Mouse (Mus musculus) frontal cortex, postnatal 10 days (tissue): Measurements from ENCODE around the gene Kcmf1.

ENCODE experiments used
- DNase-seq, 2 experiments: peaks; one replicate each; pipeline ENCODE4 v3.0.0; 2022; ENCODE audit warnings: low spot score in 2 of 2, mixed read lengths in 1 of 2

The Kcmf1 gene

GRCm38 (mm10) chr6:72899781-72900681 is at the start of gene Kcmf1:
TSS of gene Kcmf1 (minus strand) at chr6:72899979.
- peak; percentile 46 to 72 for DNase-seq

GRCm38 (mm10) chr6:72949161-72949756 is 49.5 kb upstream of the Kcmf1 start:
- DNase-seq, result peak in 1 of 2 experiments; percentile 51

GRCm38 (mm10) chr6:72948392-72948791 is 48.6 kb upstream of the Kcmf1 start:
- no peak for DNase-seq

- DNase-seq, result no peak
Measured at GRCm38 (mm10) chr6:72947960-72948359, 48.2 kb upstream of the Kcmf1 start.

GRCm38 (mm10) chr6:72940493-72940892 is 40.7 kb upstream of the Kcmf1 start:
- peak in 1 of 2 experiments; percentile 60 for DNase-seq

- no peak for DNase-seq
Measured at GRCm38 (mm10) chr6:72937859-72938258, 38.1 kb upstream of the Kcmf1 start.

GRCm38 (mm10) chr6:72937430-72937829 is 37.7 kb upstream of the Kcmf1 start:
- no peak for DNase-seq

GRCm38 (mm10) chr6:72932955-72933354 is 33.2 kb upstream of the Kcmf1 start:
- DNase-seq, result no peak

- no peak for DNase-seq
Measured at GRCm38 (mm10) chr6:72931533-72931932, 31.8 kb upstream of the Kcmf1 start.

GRCm38 (mm10) chr6:72929795-72930398 is 30.1 kb upstream of the Kcmf1 start:
- DNase-seq, result no peak

GRCm38 (mm10) chr6:72926755-72927482 is 27.1 kb upstream of the Kcmf1 start:
- no peak for DNase-seq

GRCm38 (mm10) chr6:72926031-72926430 is 26.3 kb upstream of the Kcmf1 start:
- no peak for DNase-seq

GRCm38 (mm10) chr6:72923381-72923780 is 23.6 kb upstream of the Kcmf1 start:
- no peak for DNase-seq

- DNase-seq, result no peak
Measured at GRCm38 (mm10) chr6:72921081-72921480, 21.3 kb upstream of the Kcmf1 start.

GRCm38 (mm10) chr6:72918510-72919033 is 18.8 kb upstream of the Kcmf1 start:
- DNase-seq, result no peak

GRCm38 (mm10) chr6:72916330-72916729 is 16.6 kb upstream of the Kcmf1 start:
- DNase-seq, result no peak

GRCm38 (mm10) chr6:72914087-72914749 is 14.4 kb upstream of the Kcmf1 start:
- no peak for DNase-seq

GRCm38 (mm10) chr6:72911261-72911660 is 11.5 kb upstream of the Kcmf1 start:
- no peak for DNase-seq

GRCm38 (mm10) chr6:72902254-72902990 is 2.6 kb upstream of the Kcmf1 start:
- DNase-seq, result no peak

- no peak for DNase-seq
Measured at GRCm38 (mm10) chr6:72900952-72901351, 1.2 kb upstream of the Kcmf1 start.
